Mouse (Mus musculus) cerebellum, postnatal 10 days (tissue): ENCODE data around the gene Cisd3.
"Not testable (repeated sequence)": the region's sequence is repeated elsewhere in the genome, so short reads cannot be mapped to it uniquely, and the experiment has no call there.

Experiments used
- DNase-seq, 2 experiments: peaks; one replicate each; pipeline ENCODE4 v3.0.0; 2021; ENCODE audit warnings: mixed read lengths in 2 of 2

Gene Cisd3

GRCm38 (mm10) chr11:97689861-97690260 is 4.2 kb downstream of the Cisd3 start:
- peak; percentile 90 to 93 for DNase-seq

DNA sequence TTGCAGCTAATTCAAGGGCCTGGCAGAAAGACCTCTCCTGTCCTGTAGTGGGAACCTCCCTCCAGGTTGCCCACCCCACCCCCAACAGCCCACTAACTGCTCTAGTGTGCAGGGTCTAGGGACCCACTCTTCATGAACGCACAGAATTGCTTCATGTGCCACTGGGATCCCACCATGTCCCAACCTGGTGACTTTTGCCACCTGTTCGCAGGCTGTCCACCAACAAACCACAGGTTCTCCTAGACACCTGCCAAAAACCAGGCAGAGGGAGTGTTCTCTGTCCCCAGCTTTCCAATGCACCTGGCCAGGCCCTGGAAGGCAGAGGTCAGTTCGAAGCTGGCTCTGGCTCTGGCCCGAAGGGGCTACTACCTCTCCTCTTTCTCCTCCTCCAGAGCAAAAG is 8.8 kb downstream of the Cisd3 start:
- peak in 1 of 2 experiments; percentile 34 for DNase-seq

- peak; percentile 81 to 89 for DNase-seq
Observed at GRCm38 (mm10) chr11:97694921-97695711, 9.5 kb downstream of the Cisd3 start.

- peak in 1 of 2 experiments; percentile 53 for DNase-seq
Observed at GRCm38 (mm10) chr11:97695712-97696401, 10.2 kb downstream of the Cisd3 start.

DNA sequence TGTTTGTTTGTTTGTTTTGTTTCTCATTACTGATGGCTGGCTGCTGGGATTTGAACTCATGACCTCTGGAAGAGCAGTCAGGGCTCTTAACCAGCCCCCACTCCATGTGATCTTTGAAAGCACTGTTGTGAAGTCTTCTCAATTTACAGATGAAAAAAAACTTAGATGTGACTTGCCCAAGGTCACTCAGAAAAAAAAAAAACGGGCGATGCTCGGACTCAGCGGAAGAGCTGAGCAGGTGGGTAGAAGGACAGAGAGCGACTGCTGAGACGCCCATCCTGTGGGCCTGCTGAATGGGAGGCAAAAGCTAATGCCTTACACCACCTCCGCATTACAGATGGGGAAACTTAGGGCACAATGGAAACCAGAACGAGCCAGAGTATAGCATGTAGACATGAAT is 11.0 kb downstream of the Cisd3 start:
- DNase-seq, result no peak

DNA sequence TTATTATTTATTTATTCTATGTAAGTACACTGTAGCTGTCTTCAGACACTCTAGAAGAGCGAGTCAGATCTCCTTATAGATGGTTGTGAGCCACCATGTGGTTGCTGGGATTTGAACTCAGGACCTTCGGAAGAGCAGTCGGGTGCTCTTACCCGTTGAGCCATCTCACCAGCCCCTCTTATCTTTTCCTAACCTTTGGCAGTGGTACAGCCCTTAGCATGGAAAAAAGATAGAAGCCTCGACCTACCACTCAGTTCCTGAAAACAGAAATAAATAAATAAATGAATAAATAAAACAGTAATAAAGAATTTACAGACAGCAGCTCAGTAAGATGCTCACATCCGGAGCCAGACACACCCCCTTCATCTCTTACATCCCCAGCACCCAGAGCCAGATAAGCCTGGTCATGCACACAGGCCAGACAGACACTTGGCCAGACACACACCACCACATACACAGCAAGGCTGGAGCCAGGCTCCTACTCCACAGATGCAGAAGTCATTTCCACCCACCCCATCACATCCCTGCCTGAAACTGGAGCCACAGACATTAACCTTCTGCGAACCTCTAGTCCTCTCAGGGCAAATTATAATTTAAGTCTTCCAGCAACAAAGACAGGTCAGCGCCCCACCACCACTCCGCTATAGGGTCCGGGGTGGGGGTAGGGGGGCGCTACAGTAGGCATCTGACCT is 11.7 kb downstream of the Cisd3 start:
- no peak for DNase-seq

- DNase-seq, result peak in 1 of 2 experiments; percentile 54
Observed at GRCm38 (mm10) chr11:97697891-97698529, 12.4 kb downstream of the Cisd3 start.

GRCm38 (mm10) chr11:97698741-97699611 is 13.3 kb downstream of the Cisd3 start:
- peak; percentile 90 for DNase-seq

DNA sequence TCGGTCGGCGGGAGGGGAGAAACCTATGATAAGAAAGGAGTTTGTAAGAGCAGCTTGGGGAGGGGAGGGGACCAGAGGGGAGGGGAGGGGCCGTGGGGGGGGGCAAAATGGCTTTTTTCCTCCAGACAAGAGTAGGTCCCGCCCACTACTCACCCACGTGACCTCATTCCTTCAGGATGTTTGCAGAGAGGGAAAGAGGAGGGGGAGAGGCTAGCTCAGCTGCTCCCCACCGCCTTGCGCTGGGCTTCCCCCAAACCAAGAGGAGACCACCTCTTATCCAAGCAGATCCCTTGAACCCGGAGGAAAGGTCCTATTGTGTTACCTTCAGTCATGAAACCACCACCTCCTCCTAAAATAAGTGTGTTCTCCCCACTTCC is 14.0 kb downstream of the Cisd3 start:
- peak; percentile 98 for DNase-seq

- peak; percentile 91 to 93 for DNase-seq
Observed at GRCm38 (mm10) chr11:97700003-97700745, 14.5 kb downstream of the Cisd3 start, which contains the start of gene Pcgf2. Pcgf2 (minus strand) TSS chr11:97700497.

- peak in 1 of 2 experiments; percentile 51 for DNase-seq
Observed at GRCm38 (mm10) chr11:97700746-97701580, 15.3 kb downstream of the Cisd3 start.

- no peak for DNase-seq
Observed at GRCm38 (mm10) chr11:97701581-97702392, 16.2 kb downstream of the Cisd3 start.

DNA sequence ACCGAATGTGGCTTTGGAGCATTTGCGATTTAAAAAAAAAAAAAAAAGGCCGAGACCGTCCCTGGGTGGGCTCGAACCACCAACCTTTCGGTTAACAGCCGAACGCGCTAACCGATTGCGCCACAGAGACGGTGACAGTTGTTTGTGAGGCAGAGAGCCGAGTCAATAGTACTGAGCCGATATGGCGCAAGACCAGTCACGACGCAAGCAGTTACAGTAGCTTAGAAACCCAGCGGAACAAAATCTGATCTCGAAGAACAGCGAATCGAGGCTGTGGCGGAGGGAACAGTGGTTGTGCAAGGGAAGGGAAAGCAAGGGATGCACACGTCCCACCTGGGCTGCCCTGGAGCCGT is 16.7 kb downstream of the Cisd3 start:
- peak; percentile 93 to 96 for DNase-seq

GRCm38 (mm10) chr11:97703039-97703826 is 17.6 kb downstream of the Cisd3 start, which contains the start of gene Psmb3:
Psmb3 (plus strand) TSS chr11:97703399.
- peak; percentile 99 to 100 for DNase-seq

- DNase-seq, result not testable (repeated sequence)
Observed at GRCm38 (mm10) chr11:97710067-97710466, 24.4 kb downstream of the Cisd3 start.

DNA sequence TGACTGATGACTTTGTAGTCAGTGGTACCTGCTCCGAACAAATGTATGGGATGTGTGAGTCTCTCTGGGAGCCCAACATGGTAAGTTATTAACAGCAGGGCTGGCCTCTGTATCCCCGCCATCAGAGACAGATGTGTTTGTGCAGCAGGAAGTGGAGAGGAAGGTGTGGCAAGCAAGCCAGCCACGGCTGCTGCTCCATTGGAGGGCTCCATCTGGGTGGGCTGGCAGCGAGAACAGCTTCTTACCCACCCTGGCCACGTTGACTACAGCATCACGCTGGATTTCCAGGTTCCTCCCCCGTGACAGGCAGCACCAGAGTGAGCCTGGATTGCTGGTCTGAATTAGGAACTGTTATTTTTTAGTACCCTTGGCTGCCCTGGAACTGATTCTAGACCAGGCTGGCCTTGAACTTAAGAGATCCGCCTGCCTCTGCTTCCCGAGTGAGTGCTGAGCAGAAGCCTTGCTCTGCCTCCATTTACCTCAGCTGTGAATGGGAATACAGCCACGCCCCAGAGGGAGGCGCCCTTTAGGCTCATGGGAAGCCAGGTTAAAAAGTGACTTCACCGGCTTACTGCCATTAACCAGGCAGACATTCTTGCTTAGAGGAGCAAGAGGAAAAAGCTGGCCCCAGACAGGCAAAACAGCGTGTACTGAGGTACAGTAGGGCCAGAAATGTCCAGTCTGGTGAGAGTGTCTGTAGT is 25.7 kb downstream of the Cisd3 start:
- no peak for DNase-seq

DNA sequence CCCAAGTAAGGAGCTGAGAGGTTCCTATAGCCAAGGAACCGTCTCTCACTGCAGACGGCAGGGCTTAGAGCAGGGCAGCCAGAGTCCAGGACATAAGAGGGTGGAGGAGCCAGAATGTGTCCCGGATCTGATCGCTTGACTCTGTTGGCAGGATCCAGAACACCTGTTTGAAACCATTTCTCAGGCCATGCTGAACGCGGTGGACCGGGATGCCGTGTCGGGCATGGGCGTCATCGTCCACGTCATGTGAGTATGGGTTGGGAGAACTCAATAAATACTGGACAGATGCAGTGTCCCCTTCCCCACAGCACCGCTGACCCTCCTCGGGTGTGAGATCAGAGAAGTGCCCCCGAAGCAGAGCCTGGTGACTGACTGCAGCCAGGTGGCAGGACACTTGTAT is 26.7 kb downstream of the Cisd3 start:
- no peak for DNase-seq

DNA sequence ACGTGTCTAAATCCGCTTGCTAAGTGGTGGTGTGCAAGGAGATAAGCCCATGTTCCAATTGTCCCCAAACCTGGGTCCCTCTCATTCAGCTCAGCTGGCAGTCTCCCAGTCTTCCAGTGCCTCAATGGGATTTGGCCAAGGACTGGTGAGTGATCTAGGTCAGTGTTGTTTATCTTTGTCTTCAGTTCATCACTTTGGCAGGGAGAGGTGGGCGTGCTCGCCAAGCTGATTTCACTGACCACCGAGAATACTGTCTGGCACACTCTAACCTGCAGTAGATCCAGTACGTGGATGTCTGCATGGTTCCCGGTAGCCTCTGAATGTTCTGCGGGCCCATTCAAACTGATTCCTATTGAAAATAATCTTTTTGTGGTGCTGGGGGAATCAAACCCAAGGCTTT is 28.3 kb downstream of the Cisd3 start:
- DNase-seq, result peak; percentile 76 to 82
